Mouse (Mus musculus): ENCODE data around the gene Hmgcll1. TPM values are rescaled to one million over a fixed set of nuclear protein-coding genes. Genes with fewer than 3 reads are reported as not detected.
"Not testable (repeated sequence)": the region's sequence is repeated elsewhere in the genome, so short reads cannot be mapped to it uniquely, and the experiment has no call there.

Hmgcll1 gene
- total RNA-seq, 2 experiments from 2014 or later: 0.07 to 0.18 TPM

GRCm38 (mm10) chr9:76043341-76043740 lies 28.7 kb downstream of the Hmgcll1 start:
- intact Hi-C loops (cut with DNase I): no loop called here
- no peak for DNase-seq

- intact Hi-C loops (cut with DNase I): no loop called here
- no peak for DNase-seq
These were observed 46.3 kb downstream of the Hmgcll1 start for GRCm38 (mm10) chr9:76060935-76061334.

GRCm38 (mm10) chr9:76061492-76061891 lies 46.8 kb downstream of the Hmgcll1 start:
- intact Hi-C loops (cut with DNase I): no loop called here
- DNase-seq: no peak

GRCm38 (mm10) chr9:76064164-76064563 lies 49.5 kb downstream of the Hmgcll1 start:
- intact Hi-C loops (cut with DNase I): no loop called here
- no peak for DNase-seq

- intact Hi-C loops (cut with DNase I): no loop called here
- DNase-seq: peak in 1 of 2 experiments; percentile 56
These were observed 76.9 kb downstream of the Hmgcll1 start for GRCm38 (mm10) chr9:76091561-76091960.

- no peak for DNase-seq
- intact Hi-C loops (cut with DNase I): no loop called here
These were observed 82.6 kb downstream of the Hmgcll1 start for GRCm38 (mm10) chr9:76097221-76097620.

- intact Hi-C loops (cut with DNase I): no loop called here
- DNase-seq: peak in 1 of 2 experiments; percentile 19
These were observed 85.3 kb downstream of the Hmgcll1 start for GRCm38 (mm10) chr9:76099981-76100380.

- DNase-seq; intact Hi-C loops (cut with DNase I): not testable (repeated sequence)
These were observed 89.8 kb downstream of the Hmgcll1 start for GRCm38 (mm10) chr9:76104416-76104815.

- DNase-seq: no peak
- intact Hi-C loops (cut with DNase I): no loop called here
These were observed 90.2 kb downstream of the Hmgcll1 start for GRCm38 (mm10) chr9:76104846-76105245.

GRCm38 (mm10) chr9:76122888-76123287 lies 108.2 kb downstream of the Hmgcll1 start:
- peak; percentile 21 to 34 for DNase-seq
- intact Hi-C loops (cut with DNase I): loop anchor here (2.0 kb wide), 1 partner anchor 360 kb away; no protein-coding TSS in a partner anchor

GRCm38 (mm10) chr9:76124249-76124648 lies 109.6 kb downstream of the Hmgcll1 start:
- intact Hi-C loops (cut with DNase I): no loop called here

GRCm38 (mm10) chr9:76129353-76129752 lies 114.7 kb downstream of the Hmgcll1 start:
- DNase-seq: no peak
- intact Hi-C loops (cut with DNase I): no loop called here

More at GRCm38 (mm10) chr9:76124249-76124648, 109.6 kb downstream of the Hmgcll1 start:
- no peak for DNase-seq

GRCm38 (mm10) chr9:76134042-76134441 lies 119.4 kb downstream of the Hmgcll1 start:
- no peak for DNase-seq
- intact Hi-C loops (cut with DNase I): no loop called here

GRCm38 (mm10) chr9:76138378-76139109 lies 123.9 kb downstream of the Hmgcll1 start:
- intact Hi-C loops (cut with DNase I): no loop called here
- DNase-seq: no peak

- no peak for DNase-seq
- intact Hi-C loops (cut with DNase I): no loop called here
These were observed 130.9 kb downstream of the Hmgcll1 start for GRCm38 (mm10) chr9:76145593-76145992.

- DNase-seq: no peak
- intact Hi-C loops (cut with DNase I): no loop called here
These were observed 147.8 kb downstream of the Hmgcll1 start for GRCm38 (mm10) chr9:76162446-76162845.

GRCm38 (mm10) chr9:76168355-76168754 lies 153.7 kb downstream of the Hmgcll1 start:
- intact Hi-C loops (cut with DNase I): no loop called here
- no peak for DNase-seq

- intact Hi-C loops (cut with DNase I): no loop called here
- DNase-seq: no peak
These were observed 158.1 kb downstream of the Hmgcll1 start for GRCm38 (mm10) chr9:76172686-76173295.

- no peak for DNase-seq
- intact Hi-C loops (cut with DNase I): no loop called here
These were observed 164.6 kb downstream of the Hmgcll1 start for GRCm38 (mm10) chr9:76179221-76179620.
